Mouse (Mus musculus) heart, postnatal 36 days (tissue): Measurements from ENCODE around the gene Bicc1. TPM values are rescaled to one million over a fixed set of nuclear protein-coding genes. Genes with fewer than 3 reads are reported as not detected.

Source experiments
- DNase-seq, 2 experiments: peaks; one replicate each; pipeline ENCODE4 v3.0.0; 2021 to 2022
- intact Hi-C: fragments of 180-260 bp; cut with DNase I; formaldehyde crosslinking; loops from one replicate; pipeline ENCODE4 v1.15.1; 2025
- total RNA-seq, 2 experiments: library from RNA; stranded (reverse); gene quantifications; 2 replicates each; pipeline ENCODE4 v1.2.3; 2021

Bicc1 gene
- total RNA-seq, 2 experiments from 2014 or later, result 16.4 to 22.2 TPM

DNA sequence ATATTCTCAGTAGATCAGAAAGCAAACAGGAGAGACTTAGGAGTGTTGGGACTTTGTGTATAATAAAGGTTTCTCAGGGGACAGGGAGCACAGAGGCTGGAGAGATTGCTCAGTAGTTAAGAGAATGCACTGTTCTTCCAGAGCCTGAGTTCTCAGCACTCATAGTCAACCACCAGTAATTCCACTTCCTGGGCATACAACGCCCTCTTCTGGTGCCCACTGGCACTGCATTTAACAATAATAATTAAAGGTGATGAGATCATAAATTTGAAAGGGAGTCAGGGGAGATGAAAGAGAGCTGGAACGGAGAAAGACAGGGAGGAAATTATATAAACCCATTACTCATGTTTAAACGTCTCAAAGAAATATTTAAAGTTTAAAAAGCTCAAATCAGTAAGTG lies 35.5 kb downstream of the Bicc1 start:
- DNase-seq, result no peak
- intact Hi-C loops, result no loop called here

DNA sequence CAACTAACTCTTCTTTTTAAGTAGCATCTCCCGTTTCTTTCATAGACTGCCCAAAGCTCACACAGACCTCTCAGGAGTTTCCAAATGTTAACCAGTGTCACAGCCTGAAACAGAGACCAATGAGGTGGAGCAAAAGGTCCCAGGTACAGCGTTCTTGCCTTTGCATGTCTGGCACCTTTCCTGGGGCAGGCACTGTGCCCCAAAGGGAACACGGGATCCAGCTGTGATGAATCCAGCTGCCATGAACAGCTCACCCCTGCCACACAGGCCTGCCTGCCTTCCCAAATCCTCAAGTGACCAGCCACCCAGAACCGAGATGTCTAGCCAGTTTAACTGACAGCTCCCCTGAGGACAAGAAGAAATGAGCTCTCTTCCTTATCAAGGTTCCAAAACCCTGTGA lies 36.1 kb downstream of the Bicc1 start:
- peak; percentile 36 to 54 for DNase-seq
- intact Hi-C loops, result no loop called here

DNA sequence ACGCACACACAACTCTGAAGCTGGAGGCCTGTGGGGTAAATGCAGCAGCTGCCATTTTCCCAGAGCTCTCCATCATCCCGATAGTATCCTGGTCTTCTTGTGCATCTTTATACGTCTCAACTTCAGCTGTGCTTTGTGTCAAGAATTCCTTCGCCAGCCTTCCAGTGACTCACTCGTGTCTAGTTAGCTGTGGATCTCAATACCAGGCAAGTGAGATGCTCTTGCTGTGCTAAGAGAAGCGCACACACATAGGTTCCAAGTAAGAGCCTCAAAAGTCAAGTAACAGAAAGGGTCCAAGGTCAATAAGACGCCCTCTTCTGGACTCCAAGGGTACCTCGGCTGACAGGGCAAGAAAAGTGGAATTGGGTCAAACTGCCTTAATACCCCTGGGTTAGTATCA lies 37.0 kb downstream of the Bicc1 start:
- intact Hi-C loops, result no loop called here
- DNase-seq, result no peak

DNA sequence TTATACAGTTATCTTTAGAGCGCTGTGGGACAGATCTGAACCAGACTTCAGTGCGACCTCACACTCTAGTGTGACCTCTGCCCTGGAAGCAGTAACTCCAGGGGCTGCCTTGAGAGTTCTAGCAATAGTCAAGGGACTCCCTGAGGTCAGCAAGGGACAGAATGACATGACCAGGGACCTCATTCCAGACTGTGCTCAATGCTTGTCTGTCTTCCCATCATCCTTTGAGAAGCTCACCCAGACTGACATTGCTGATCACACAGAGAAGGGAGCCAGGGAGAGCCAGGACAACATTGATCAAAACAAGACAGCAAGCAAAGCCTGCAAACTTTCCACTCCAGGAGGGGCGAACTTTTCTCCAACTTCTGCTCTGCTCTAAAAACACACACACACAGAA lies 38.7 kb downstream of the Bicc1 start:
- intact Hi-C loops, result no loop called here
- DNase-seq, result no peak

DNA sequence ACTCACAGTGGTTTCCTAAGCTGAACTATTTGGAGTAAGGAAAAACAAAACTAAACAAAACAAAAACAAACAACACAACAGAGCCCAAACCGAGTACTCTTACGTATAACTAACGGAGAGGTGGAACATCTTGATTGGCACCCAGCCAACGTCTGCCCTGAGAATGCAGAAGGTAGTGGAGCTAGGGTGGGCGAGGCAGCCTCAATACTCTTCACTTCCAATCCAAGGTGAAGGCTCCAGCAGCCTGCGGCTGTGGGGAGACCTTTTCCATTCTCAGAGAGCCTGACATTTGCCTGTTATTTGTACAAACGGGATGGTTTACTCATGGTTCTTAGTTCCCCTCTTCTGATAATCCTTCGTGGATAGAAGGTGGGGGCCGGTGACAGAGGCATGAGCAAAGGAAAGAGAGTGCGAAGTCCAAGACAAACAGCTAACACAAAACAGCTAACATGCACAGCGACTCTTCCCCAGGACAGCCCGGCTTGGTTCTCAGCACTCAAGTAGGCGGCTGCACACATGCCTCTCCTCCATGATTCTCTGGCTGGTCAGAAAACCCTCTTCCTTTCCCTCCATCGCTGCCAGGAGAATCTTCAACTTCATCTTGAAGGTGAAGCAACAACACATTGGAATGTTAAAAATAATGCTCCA lies 39.3 kb downstream of the Bicc1 start:
- intact Hi-C loops, result no loop called here
- DNase-seq, result no peak

DNA sequence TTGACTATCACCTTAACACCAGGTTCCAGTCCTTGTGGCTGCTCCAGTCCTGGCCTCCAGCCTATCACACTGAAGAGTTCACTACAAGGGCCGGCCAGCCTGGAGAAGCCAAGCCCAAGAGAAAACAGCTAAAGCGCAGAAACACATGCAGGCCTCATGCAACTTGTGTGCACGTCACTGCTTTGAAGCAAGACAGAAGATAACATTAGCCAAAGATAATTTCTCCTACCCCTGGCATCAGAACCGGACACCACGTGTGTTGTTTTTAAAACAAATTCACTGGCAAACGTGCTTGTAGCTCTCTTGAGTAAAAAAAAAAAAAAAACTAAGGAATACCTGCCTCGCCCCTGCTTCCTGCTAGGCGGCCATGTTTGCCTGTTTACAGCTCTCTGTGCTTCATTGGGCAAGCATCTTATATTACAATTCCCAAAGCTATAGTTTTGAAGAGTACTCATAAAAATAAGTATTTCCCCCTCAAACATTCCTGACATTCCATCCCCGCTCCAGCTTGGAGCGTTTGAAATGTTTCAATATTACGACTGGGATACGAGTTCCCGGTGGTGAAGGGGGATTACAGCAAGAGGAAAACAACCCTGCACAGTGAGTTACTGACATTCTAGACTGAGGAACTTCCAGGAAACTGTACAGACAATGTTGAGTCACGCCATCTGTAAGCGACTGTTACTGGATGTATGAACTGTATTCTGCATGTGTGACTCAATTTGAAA lies 40.2 kb downstream of the Bicc1 start:
- intact Hi-C loops, result loop anchor here (5.0 kb wide), 1 partner anchor 57 kb away; no protein-coding TSS in a partner anchor
- DNase-seq, result peak in 1 of 2 experiments; percentile 18

DNA sequence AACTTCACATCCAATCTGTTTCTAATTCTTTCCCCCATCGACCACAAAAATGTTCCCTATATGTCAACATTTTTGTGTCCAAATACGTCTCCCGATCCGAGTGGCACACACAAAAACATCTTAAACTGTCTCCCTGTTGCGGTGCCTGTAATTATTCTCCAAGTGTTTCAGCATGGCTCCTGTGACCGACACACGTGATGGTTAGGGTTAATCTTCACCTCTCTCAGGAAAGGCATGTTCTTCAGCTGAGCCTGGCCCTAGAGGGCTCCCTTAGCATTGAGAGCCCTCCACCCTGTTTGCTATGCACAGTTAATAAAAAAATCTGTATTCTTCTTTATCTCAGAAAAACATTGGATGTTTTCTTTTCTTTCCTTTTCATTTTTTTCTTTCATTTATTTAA lies 41.7 kb downstream of the Bicc1 start:
- no peak for DNase-seq
- intact Hi-C loops, result loop anchor here (5.0 kb wide), 1 partner anchor 55 kb away; no protein-coding TSS in a partner anchor

DNA sequence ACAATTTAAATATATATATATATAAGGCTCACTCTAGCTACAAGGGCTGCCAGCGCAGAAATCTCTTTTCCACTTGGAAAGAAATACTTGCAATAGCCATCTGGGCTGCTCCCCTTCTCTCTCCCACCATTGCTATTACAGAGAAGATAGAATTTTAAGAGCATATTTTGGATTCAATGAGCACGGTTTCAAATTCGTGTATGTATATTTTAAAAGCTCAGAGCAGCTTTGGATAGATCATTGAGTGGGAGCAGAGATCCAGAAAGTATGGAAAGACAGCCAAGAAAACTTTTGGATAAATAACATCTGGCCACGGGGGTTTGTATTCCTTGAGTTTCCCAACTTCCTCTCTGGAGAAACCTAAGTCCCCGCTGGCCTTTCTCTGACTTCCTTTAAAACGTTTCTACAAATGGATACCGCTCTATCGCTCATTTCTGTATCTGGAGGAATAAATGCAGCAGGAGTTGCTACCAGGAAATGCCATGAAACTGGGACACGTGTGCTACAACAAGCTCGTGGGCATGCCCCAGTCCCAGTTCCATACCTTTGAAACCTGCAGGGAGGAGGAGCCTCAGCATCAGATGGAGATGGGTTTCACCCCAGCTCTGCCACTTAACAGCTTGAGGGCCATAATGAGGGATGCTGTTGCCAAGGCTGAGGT lies 45.1 kb downstream of the Bicc1 start:
- DNase-seq, result no peak
- intact Hi-C loops, result no loop called here

DNA sequence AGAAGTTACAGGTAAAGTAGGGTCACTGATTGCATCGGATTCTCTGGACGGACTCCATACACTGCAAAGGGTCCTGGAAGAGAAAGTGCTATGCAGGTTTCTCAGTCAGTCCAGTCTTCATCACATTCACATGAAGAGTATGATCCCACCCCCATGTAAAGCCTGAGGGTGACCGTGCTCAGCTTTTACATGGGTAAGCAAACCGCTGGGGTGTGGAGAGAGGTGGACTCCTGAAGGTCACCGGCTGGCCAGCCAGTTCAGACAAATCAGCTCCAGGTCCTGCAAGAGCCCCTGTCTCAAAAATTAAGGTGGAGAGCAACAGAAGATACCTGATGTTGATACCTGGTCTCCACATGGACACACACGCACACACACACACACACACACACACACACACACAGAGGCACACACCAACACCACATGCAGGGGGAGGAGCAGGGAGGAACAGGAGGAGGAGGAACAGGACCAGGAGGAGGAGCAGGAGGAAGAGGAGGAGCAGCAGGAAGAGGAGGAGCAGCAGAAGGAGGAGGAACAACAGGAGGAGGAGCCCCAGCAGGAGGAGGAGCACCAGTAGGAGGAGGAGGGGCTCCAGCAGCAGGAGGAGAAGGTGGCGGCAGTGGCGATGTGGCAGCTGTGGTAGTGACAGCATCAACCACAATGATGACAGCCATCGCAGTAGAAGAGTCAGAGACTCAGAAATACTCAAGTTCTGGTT lies 52.9 kb downstream of the Bicc1 start:
- intact Hi-C loops, result no loop called here
- DNase-seq, result no peak

DNA sequence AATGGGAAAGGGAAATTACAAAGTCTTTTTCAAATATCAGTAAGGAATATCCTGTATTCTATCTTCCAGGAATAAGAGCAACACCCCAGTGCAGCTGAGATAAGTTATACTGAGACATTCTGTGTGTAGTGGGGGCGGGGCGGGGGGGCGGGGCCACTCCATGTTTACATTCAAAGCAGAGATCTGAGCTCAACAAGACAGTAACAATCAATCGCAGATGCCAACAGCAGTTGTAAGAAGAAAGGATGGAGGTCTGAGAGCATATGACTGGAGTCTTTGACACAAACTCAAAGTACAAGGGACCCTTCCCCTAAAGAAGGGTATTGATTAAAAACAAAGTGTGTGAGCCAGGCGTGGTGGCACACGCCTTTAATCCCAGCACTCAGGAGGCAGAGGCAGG lies 54.7 kb downstream of the Bicc1 start:
- intact Hi-C loops, result no loop called here
- no peak for DNase-seq

DNA sequence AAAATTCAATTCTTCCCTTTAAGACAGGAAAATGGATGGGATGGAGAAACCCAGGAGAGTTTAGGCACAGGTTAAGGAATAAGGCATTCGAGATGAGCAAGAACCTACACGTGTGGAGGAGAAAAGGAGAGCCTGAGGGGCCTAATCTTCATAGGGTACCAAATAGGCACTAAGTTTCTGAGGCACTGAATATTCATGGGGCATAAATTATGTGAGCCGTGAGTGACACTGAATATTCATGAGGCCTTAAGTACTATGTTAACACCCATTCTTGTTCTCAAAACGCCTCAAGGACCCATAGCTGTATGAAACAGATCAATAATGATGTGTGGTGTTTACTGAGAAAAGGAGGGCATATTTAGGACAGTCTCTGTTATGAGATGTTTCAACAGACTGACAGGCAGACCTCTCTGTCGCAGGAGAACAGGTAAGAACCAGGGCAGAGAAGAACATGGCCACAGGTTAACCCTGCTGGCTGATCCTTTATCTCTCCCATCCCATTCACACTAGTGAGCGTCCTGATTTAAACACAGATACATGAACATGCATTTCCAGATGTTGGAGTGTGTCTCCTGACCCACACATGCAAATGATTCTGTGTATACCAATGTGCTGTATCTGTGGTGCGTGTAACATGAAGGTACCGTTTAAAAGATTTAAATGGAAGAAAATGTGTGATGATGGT lies 58.5 kb downstream of the Bicc1 start:
- intact Hi-C loops, result no loop called here
- DNase-seq, result no peak

DNA sequence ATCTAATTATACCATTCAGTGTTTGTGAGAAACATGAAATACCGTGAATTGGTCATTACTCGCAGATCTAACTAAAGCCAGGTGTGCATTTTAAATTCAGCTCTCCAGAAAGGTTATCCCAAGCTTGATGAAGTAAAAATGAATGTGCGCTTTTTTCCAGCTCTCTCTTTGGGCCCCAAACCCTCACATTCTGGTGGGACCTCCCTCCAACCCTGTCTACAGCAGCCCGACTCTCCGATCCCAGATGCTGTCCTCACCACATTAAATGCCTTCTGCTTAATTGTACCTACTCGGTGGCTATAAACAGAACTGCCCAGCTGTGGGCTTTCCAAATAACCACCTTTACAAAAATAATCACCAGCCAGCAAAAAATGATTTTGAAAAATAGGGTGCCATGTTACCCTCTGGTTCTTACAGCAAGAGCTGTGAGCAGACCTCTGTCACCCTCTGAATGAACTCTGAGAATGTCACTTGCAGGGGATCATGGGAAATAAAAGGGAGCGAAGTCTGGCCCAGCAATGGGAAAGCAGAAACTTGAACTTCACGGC lies 64.7 kb downstream of the Bicc1 start:
- intact Hi-C loops, result loop anchor here (10.0 kb wide), 1 partner anchor 120 kb away; no protein-coding TSS in a partner anchor
- no peak for DNase-seq

DNA sequence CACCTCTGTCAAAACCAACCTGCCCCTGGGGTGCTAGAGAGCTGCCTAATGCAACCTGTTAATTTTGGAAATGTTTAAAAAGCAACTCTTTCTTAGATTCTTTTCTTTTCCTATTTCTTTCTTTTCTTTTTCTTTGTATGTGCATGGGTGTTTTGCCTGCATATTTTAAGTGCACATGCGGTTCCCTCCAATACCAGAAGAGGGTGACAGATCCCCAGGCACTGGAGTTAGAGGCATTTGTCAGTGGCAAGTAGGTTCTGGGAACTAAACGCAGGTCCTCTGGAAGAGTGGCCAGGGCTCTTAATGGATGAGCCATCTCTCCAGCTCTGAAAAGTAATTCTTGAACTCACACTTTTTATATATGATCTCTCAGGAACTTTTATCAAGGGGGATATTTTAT lies 66.2 kb downstream of the Bicc1 start:
- DNase-seq, result no peak
- intact Hi-C loops, result loop anchor here (10.0 kb wide), 1 partner anchor 121 kb away; no protein-coding TSS in a partner anchor

DNA sequence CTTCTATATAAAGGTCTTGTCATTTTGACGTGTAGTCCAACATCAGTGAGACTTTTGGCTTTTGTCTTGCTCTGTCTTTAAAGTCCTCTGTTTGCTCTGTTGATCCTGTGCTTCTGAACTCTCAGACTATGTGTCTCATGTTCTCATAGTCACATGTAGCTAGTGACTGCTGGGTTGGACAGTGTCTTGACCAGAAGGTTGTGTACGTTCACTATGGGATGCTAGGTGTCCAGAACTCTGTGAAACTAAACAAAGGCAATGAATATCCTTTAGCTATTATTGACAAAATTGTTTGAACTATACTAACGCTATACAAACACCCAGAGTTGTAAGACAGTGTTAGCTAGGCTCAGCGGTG lies 72.2 kb downstream of the Bicc1 start:
- no peak for DNase-seq
- intact Hi-C loops, result no loop called here

DNA sequence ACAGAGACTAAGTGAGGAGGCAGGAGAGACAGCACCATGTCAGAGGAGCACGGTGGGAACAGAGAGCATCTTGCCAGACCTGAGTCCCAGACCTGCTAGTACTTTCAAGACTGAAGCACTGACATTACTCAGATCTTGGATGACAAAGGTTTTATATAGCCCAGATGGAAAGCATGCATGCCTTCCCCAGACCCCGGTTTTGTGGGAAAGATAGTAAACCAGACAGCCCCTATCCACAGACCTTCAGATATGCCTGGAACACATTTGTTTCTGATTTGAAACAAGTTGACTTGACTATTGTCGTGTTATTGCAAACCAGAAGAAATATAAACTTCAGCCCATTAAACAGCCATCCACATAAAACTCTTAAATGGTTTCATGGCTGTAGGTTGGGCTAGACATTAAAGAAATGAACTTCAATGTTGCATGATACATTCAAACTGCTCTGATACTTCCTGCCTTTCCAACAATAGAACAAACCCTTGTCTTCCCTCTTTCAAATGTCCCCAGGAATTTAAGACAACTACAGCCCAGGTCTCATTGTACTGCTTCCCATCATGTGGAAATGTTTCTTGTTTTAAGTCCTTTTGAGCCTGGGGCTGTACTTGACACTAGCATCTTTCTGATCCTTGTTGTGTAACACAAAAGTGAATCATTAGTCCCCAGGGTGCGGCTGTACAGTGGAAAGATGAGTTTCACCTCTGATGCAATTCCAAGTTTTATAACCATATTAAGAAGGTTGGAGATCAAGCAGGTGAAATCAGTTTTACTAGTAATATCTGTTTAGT lies 72.7 kb downstream of the Bicc1 start:
- no peak for DNase-seq
- intact Hi-C loops, result no loop called here

DNA sequence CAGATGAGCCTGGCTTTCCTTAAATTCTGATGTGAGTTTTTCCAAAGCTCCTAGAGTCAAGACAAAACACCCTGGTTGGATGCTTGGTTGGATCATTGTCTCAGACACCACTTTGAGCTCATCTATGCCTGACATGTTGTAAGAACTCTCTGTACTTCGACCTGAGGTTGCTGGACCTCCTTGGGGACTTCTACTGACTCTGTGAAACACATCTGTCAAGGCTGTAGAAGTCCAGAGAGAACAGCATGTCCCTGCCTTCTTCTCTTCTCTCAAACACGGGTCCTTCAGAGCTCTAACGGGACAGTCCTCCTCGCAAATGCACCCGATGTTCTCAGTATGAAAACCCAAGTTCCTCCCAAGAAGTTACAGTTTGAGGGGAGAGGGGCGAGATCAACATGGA lies 76.5 kb downstream of the Bicc1 start:
- intact Hi-C loops, result no loop called here
- DNase-seq, result no peak

DNA sequence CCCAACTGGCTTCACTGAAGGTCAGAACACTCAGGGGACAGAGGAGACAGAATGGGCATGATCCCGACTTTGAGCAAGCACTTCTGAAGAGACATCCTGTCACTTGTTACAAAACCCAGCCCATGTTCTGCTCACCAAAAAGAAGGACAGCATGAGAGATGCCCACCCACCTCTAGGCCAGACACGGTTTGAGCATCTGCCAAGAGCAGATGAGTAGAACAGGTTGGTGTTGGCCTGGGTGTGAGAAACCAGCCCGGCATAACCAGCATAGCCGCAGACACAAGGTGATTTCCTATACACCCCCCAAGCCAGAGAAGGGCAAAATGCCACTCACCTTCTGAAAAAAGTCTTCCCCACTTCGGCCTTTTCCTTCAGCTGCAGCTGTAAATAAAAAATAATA lies 80.6 kb downstream of the Bicc1 start:
- intact Hi-C loops, result no loop called here
- no peak for DNase-seq

DNA sequence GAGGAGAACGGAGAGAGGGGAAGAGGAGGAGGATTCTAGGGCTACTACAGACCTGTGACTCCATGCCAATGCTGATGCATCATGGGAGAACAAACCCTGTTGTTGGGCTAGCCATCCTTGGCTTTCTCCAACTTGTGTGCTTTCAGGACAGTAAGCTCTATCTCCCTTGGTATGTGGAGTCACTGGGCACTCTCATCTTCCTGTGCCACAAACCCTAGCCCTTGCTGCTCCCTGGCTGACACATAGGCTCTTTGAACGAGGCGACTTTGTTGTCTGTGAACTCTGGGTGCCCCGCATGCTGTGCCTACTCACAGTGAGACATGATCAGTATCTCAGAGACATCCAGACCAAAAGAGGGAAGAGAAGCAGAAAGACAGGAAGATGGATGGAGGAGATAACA lies 94.5 kb downstream of the Bicc1 start:
- intact Hi-C loops, result no loop called here
- no peak for DNase-seq

DNA sequence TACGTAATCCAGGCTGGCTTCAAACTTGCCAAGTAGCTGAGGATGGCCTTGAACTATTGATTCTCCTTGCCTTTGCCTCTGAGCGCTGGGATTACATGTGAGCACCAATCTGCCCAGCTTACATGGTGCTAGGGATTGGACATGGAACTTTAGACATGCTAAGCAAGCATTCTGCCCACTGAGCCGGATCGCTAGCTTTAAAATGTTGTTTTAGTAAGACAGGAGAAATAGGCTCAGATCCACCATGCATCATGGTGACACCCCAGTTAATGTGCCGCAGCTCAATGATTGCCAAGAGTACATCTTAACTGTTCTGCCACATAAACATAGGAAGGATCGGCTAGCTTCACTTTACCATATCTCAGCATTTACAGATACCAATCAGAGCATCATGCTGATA lies 94.9 kb downstream of the Bicc1 start:
- intact Hi-C loops, result loop anchor here (5.0 kb wide), 1 partner anchor 53 kb away; no protein-coding TSS in a partner anchor
- DNase-seq, result no peak
